Mouse (Mus musculus) G1E (cell line): ENCODE results near the gene Iba57. TPM values are rescaled to one million over a fixed set of nuclear protein-coding genes. Genes with fewer than 3 reads are reported as not detected.

Experiments used
- ATAC-seq: 2 replicates; pipeline ENCODE4 v1.8.0; 2016; ENCODE audit warnings: mild to moderate bottlenecking; ENCODE audit not compliant: insufficient number of reproducible peaks, poor library complexity, low FRiP score, severe bottlenecking; ENCODE audit errors: extremely low read depth
- DNase-seq: peaks from one replicate; pipeline ENCODE4 v3.0.0; 2012; ENCODE audit warnings: low spot score
- H3K27me3 ChIP-seq: 2 replicates; pipeline ENCODE4 v1.6.1; 2012; ENCODE audit warnings: mild to moderate bottlenecking, low read length, inconsistent platforms; ENCODE audit not compliant: insufficient read depth
- H3K36me3 ChIP-seq: replicated peaks from 2 replicates; pipeline ENCODE3; 2012; ENCODE audit warnings: mild to moderate bottlenecking, inconsistent platforms
- H3K4me1 ChIP-seq: 2 replicates; pipeline ENCODE4 v1.6.1; 2012; ENCODE audit warnings: low read depth, low read length, inconsistent platforms, mixed read lengths; ENCODE audit not compliant: insufficient read depth
- H3K4me3 ChIP-seq: 2 replicates; pipeline ENCODE4 v1.5.1; 2012; ENCODE audit warnings: low read depth, mild to moderate bottlenecking, inconsistent platforms, low read length, moderate library complexity, mixed read lengths
- H3K9me3 ChIP-seq: replicated peaks from 2 replicates; pipeline ENCODE4 v1.6.1; 2012; ENCODE audit warnings: inconsistent platforms
- CTCF ChIP-seq: IDR thresholded peaks from 2 replicates; pipeline ENCODE4 v1.5.1; 2012; ENCODE audit warnings: low read depth, low read length, inconsistent platforms, mixed read lengths
- GATA1 ChIP-seq: IDR thresholded peaks from 2 replicates; pipeline ENCODE4 v1.6.1; 2012; ENCODE audit warnings: borderline replicate concordance, low read length, inconsistent platforms, mixed read lengths
- GATA2 ChIP-seq: IDR thresholded peaks from 2 replicates; pipeline ENCODE4 v1.6.1; 2012; ENCODE audit warnings: low read depth, low read length, inconsistent platforms, borderline replicate concordance
- POLR2AphosphoS5 ChIP-seq: IDR thresholded peaks from 2 replicates; pipeline ENCODE4 v1.6.1; 2012; ENCODE audit warnings: low read depth, low read length, inconsistent platforms; ENCODE audit not compliant: insufficient replicate concordance
- TAL1 ChIP-seq: conservative IDR thresholded peaks from 2 replicates; pipeline ENCODE4 v1.6.1; 2012; ENCODE audit warnings: low read depth, low read length, inconsistent platforms, mixed read lengths
- polyA plus RNA-seq: library from polyadenylated mRNA; stranded (reverse); fragments of >175 nt; gene quantifications from 2 replicates; pipeline ENCODE4 v1.2.3, GENCODE M21; 2012
- total RNA-seq, 2 experiments: library from RNA; stranded (forward) in 1 of 2; stranded (reverse) in 1 of 2; fragments of 200-1000 nt in 1 of 2; fragments of >200 nt in 1 of 2; fragmentation: Nextera tagmentation in 1 of 2; gene quantifications; 2 replicates each; pipeline ENCODE4 v1.2.3; 2014 to 2017

The Iba57 gene
- total and polyA plus RNA-seq, 3 experiments: 4.9 to 10.5 (median 8.6) TPM

GRCm38 (mm10) chr11:59191231-59192058 lies 27.9 kb upstream of the Iba57 start:
- H3K27me3 ChIP-seq: peaks cover 3% of the 10 kb centered on the region
- peak overlapping the region; percentile 80 for H3K4me3 ChIP-seq
- peak; percentile 86 for DNase-seq
- peaks cover 39% of the 10 kb centered on the region for H3K36me3 ChIP-seq
- TF ChIP-seq POLR2AphosphoS5 (no peak), CTCF (no peak), GATA1 (no peak), GATA2 (no peak), TAL1 (no peak)
- peak; percentile 78 for ATAC-seq
- peaks cover 38% of the 10 kb centered on the region for H3K4me1 ChIP-seq
- H3K9me3 ChIP-seq: no peaks in the 10 kb centered on the region

DNA sequence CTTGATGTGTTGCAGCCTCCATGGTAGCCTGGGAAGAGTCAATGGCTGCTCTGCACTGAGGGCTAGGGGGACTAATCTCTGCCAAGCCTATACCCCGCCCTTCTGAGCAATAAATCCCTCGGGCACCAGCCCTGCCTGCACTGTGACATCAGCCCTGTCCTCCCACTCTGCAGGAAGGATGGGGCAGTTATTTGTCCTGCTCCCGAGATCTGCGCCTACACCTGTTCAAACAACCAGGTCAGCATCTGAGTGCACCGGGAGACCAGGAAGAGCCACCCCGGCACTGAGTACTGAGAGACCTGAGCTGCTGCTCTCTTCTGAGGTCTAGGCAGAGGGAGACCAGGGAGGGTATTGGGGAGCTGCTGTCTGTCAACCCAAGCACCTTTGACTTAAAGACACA lies 24.2 kb upstream of the Iba57 start:
- Histone ChIP-seq H3K9me3 (no peaks in the 10 kb centered on the region), H3K27me3 (no peaks in the 10 kb centered on the region), H3K4me1 (peaks cover 50% of the 10 kb centered on the region), H3K4me3 (no peak overlapping the region), H3K36me3 (peaks cover 76% of the 10 kb centered on the region)
- TF ChIP-seq CTCF (no peak), GATA2 (no peak), TAL1 (no peak), POLR2AphosphoS5 (no peak), GATA1 (no peak)
- DNase-seq (no peak), ATAC-seq (no peak)

DNA sequence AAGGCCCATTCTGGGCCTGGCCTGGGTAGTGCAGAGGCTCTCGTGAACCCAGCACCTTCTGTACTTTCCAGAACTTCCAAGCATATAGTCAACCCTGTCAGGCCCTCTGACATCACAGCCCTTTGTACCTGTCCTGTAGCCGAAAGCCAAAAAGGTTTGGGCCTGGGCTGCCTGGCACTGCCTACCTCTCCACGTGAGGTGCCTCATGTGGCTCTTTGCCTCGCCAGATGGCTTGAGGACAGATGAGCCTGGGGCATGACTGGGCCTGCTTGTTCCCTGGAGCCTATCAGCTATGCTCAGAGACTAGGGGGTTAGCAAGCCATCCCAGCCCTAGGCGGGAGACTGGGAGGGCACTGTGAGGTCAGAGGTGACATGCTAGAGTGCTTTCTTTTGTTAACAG lies 22.0 kb upstream of the Iba57 start:
- H3K36me3 ChIP-seq: peaks cover 88% of the 10 kb centered on the region

DNA sequence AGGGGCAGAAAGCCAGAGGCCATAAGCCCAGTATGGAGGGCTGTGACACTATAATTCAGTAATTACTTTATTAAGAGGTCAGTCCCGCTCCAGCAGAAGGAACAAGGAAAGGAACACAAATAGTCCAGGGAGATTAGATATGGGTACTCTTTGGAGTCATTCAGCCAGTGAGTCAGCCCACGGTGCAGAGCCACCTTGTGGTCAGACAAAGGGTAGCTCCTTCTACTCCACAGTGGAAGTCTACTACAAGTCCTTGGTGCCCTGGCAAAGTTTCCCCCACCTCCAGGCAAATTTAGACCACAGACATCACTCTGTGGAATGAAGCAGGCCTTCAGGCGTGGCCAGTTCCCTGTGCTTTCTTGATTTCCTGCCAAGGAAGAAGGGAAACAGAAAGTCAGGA lies 20.3 kb upstream of the Iba57 start:
- ATAC-seq: peak; percentile 40; the same call in 1 of the 2 replicates
- Histone ChIP-seq H3K9me3 (no peaks in the 10 kb centered on the region), H3K36me3 (peaks cover 73% of the 10 kb centered on the region), H3K4me1 (peaks cover 30% of the 10 kb centered on the region), H3K27me3 (peaks cover 2% of the 10 kb centered on the region; the same call in 1 of the 2 replicates), H3K4me3 (no peak overlapping the region)
- peak; percentile 51 for DNase-seq
- peak; percentile 59 for TF ChIP-seq CTCF
- no peak for TF ChIP-seq POLR2AphosphoS5
- no peak for TF ChIP-seq GATA1
- no peak for TF ChIP-seq GATA2
- no peak for TF ChIP-seq TAL1

More for the DNA sequence above, 22.0 kb upstream of the Iba57 start:
- H3K4me1 ChIP-seq: peaks cover 46% of the 10 kb centered on the region
- H3K4me3 ChIP-seq: no peak overlapping the region
- TF ChIP-seq GATA1 (no peak), CTCF (no peak), GATA2 (no peak), TAL1 (no peak), POLR2AphosphoS5 (no peak)
- no peaks in the 10 kb centered on the region for H3K27me3 ChIP-seq
- ATAC-seq (no peak), DNase-seq (no peak)
- H3K9me3 ChIP-seq: no peaks in the 10 kb centered on the region

- no peaks in the 10 kb centered on the region for H3K9me3 ChIP-seq
- TF ChIP-seq GATA1 (no peak), CTCF (no peak), POLR2AphosphoS5 (no peak), GATA2 (no peak), TAL1 (no peak)
- H3K27me3 ChIP-seq: peaks cover 3% of the 10 kb centered on the region
- no peak for DNase-seq
- peaks cover 25% of the 10 kb centered on the region; the same call in 1 of the 2 replicates for H3K4me1 ChIP-seq
- peaks cover 64% of the 10 kb centered on the region for H3K36me3 ChIP-seq
- ATAC-seq: no peak
- no peak within 1 kb of the TSS for H3K4me3 ChIP-seq
These were observed 19.4 kb upstream of the Iba57 start, which contains the start of gene Gjc2 for GRCm38 (mm10) chr11:59182864-59183331. Gjc2 (minus strand) TSS chr11:59183213.

DNA sequence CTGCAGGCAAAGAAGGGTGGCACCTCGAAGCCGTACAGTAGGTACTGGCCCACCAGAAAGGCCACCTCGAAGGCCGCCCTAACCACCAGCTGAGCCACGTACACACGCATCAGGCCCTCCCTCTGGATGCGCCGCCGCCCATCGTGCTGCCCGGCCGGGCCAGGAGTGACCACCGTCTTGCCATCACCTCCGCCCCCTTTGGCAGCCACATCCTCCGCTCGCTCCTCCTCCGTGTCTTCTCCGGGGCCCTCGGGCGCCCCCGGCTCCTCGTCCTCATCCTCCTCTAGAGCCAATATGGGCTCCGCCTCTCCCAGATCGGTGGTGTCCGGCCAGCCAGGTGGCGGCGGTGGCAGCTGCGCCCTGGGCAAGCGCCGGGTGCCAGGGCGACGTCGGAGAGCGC lies 13.4 kb upstream of the Iba57 start:
- DNase-seq (no peak), ATAC-seq (no peak)
- Histone ChIP-seq H3K9me3 (peaks cover 7% of the 10 kb centered on the region), H3K36me3 (peaks cover 4% of the 10 kb centered on the region), H3K4me1 (peaks cover 15% of the 10 kb centered on the region), H3K27me3 (peaks cover 20% of the 10 kb centered on the region), H3K4me3 (no peak overlapping the region)
- no peak for TF ChIP-seq CTCF
- no peak for TF ChIP-seq POLR2AphosphoS5
- TF ChIP-seq GATA2: no peak
- no peak for TF ChIP-seq GATA1
- no peak for TF ChIP-seq TAL1
